Mouse (Mus musculus): ENCODE data around the gene Rreb1. TPM values are rescaled to one million over a fixed set of nuclear protein-coding genes. Genes with fewer than 3 reads are reported as not detected.
A peak's percentile ranks its signal among the peaks of the same experiment; 100 is the strongest.

The Rreb1 gene
- total RNA-seq, 2 experiments from 2014 or later: 20.7 to 25.4 TPM

DNA sequence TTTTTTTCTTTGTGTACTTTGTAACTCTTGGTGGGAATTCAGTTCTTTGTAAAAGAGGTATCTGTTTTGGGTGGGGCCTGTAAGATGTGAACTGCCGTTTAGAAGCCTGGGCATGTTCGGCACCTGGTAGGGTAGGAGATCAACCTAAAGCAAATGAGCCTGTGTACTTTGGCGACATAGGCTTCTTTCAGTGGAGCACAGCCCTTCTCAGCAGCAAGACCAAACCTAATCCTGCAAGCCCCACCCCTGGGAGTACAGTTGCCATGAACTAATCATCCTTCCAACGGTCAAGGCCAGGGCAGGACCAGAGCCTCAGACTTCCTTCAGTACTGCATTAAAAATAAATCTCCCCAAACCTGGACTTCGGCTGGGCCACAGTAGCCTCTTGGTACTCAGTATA is 101.4 kb downstream of the Rreb1 start:
- Histone ChIP-seq H3K27ac (peak overlapping the region; percentile 87), H3K4me3 (no peak overlapping the region)
- intact Hi-C loops (cut with DNase I): no loop called here
- TF ChIP-seq CTCF (IDR thresholded peaks at IDR 0.05): no peak
- no peak for DNase-seq

DNA sequence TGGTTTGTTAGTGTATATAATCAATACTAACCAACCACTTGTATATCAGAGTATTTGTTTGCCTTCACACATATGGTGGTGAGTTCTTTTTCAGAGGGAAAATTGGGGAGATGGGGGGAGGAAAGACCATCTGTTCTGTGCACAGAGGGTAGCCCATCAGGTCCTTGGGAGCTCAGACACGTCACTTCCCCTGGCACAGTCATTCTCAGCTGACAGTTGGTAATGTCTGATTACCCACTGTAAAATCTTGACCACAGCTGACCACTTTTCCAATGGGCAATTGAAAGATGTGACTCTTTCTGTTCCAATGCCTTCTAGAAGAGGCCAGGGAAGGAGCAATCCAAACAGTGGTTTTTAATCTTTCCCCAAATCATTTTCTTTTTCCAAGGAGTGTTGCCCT is 101.8 kb downstream of the Rreb1 start:
- DNase-seq: no peak
- H3K27ac ChIP-seq: peak overlapping the region; percentile 87
- TF ChIP-seq CTCF (IDR thresholded peaks at IDR 0.05): no peak
- intact Hi-C loops (cut with DNase I): loop anchor here (5.0 kb wide), 1 partner anchor 33 kb away; no protein-coding TSS in a partner anchor
- H3K4me3 ChIP-seq: peak overlapping the region; percentile 56; the same call in 1 of the 2 replicates

DNA sequence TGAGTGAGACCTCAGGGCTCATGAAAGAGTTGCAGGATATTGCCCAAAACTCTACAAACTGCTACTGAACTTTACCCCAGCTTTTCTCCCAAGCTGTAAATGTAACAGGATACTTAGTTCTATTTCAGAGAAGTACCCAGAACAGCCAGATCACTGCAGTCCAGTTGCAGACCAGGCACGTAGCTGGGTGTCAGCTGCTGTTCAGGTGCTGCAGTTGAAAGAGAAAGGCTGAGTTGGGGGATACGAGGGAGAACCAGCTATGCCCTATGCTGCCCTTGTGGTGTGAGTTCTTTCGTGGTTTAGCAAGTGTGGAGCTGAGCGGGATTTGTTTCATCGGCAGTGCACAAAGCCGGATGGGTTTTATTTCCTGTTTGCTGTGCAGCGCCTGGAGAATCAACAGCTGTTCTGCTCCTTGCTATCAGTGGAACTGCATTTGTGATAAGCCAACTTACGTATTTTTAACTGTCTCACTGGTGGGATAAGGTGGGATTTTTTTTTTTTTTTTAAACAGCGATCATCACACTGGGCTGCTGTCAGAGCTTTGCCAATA is 102.5 kb downstream of the Rreb1 start:
- intact Hi-C loops (cut with DNase I): loop anchor here (5.0 kb wide), 1 partner anchor 33 kb away; no protein-coding TSS in a partner anchor
- peak; percentile 36 for DNase-seq
- peak overlapping the region; percentile 56 for H3K4me3 ChIP-seq

DNA sequence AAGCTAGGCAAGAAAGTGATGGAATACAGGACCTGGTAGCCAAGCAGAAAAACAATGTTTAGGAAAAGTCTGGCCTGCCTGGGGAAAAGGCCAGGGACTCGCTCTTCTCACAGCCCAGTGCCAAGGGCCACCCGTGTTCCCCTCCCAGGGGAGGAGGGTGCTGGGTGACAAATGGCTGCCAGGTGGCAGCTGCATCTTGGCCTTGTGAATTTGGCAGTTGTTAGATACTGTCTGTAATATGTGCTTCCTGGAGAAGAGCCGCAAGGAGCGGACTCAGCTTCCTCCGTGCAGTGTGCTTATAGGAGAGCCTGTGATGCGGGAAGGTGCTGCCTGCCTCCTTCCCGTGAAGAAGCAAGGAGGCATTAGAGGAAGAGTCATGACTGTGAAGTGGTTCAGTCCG is 104.3 kb downstream of the Rreb1 start:
- peak overlapping the region; percentile 45 for H3K4me3 ChIP-seq
- peak; percentile 88 for DNase-seq
- peak overlapping the region; percentile 87 for H3K27ac ChIP-seq
- intact Hi-C loops (cut with DNase I): loop anchor here (5.0 kb wide), 1 partner anchor 35 kb away; no protein-coding TSS in a partner anchor
- TF ChIP-seq CTCF (IDR thresholded peaks at IDR 0.05): no peak

More for the DNA sequence above, 102.5 kb downstream of the Rreb1 start:
- no peak for TF ChIP-seq CTCF (IDR thresholded peaks at IDR 0.05)
- H3K27ac ChIP-seq: peak overlapping the region; percentile 87

DNA sequence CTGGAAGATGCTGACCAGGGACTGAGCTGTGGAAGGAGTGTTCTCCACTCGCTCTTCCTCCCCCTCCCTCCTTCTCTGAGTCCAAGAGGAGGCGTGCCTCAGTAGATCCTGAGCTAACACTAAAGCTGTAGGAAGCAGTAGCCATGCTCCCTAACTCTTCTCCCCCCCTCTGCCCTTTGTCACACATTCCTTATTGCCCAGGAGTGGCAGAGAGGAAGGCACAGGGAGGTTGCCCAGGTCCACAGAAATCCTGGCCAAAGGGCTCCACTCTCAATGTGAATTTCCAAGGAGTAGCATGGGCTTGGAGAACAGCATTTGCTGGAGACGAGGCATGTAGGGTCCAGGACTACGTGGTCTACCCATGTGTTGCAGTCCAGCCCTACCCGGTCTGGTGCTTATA is 104.8 kb downstream of the Rreb1 start:
- DNase-seq: no peak
- TF ChIP-seq CTCF (IDR thresholded peaks at IDR 0.05): no peak
- intact Hi-C loops (cut with DNase I): loop anchor here (5.0 kb wide), 1 partner anchor 36 kb away; no protein-coding TSS in a partner anchor
- Histone ChIP-seq H3K4me3 (peak overlapping the region; percentile 45), H3K27ac (peak overlapping the region; percentile 87)

DNA sequence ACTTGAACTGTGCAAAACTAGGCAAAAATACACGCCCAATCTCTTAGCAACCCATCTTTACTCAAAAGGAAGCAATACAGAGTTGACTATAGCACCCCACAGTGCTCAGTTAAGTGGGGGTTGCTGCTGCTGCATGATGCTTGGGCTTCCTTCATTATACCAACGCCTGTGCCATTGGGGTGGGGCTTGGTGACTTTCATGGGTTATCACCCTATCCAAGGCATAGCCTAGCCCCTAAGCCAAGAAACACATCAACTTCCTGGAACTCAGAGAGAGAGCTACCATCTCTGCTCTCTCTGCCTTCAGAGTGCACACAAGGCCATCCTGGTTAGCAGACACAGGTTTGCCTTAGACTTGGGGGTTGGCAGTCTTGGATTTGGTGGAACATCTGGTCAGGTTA is 107.2 kb downstream of the Rreb1 start:
- intact Hi-C loops (cut with DNase I): no loop called here
- DNase-seq: no peak
- Histone ChIP-seq H3K27ac (no peak overlapping the region), H3K4me3 (no peak overlapping the region)
- no peak for TF ChIP-seq CTCF (IDR thresholded peaks at IDR 0.05)

DNA sequence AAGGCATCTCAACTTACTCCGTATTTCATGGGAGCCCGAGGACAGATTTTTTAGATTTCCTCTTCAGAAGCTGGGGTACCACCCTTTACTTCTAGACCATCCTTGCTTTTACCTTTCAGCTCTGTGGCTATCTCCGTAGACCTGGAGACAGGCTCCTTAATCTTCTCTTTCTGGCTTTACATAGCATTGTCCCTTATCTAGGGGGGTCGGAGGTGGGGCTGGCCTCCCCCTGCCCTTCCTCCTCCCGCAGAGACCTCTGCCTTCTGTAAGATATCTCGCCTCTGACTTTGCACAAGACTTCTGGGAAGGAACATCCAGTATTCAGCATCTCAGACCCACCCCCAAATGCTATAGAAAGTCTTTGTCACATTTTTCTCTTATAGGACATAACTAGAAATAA is 107.8 kb downstream of the Rreb1 start:
- no peak for DNase-seq
- Histone ChIP-seq H3K4me3 (no peak overlapping the region), H3K27ac (no peak overlapping the region)
- no peak for TF ChIP-seq CTCF (IDR thresholded peaks at IDR 0.05)
- intact Hi-C loops (cut with DNase I): no loop called here

DNA sequence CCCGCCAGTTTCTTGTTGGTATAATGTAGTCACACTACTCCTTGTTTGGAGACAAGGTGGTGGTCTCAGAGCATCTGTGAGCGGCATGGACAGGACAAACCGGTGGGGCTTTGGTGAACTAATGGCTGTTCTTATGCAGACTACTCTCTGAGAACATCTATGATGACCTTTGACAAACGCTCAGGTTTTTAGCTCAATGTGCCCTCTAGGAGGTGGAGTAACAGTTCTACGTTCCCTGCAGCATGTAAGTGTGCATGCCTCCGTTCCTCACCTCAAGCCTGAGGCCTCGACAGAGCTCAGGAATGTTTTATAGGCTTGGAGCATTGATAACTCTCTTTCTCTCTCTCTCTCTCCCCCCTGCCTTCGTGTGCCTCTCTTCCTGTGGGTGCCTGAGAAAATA is 116.6 kb downstream of the Rreb1 start:
- DNase-seq: no peak
- no peak overlapping the region for H3K4me3 ChIP-seq
- H3K27ac ChIP-seq: no peak overlapping the region
- intact Hi-C loops (cut with DNase I): no loop called here
- TF ChIP-seq CTCF (IDR thresholded peaks at IDR 0.05): no peak

DNA sequence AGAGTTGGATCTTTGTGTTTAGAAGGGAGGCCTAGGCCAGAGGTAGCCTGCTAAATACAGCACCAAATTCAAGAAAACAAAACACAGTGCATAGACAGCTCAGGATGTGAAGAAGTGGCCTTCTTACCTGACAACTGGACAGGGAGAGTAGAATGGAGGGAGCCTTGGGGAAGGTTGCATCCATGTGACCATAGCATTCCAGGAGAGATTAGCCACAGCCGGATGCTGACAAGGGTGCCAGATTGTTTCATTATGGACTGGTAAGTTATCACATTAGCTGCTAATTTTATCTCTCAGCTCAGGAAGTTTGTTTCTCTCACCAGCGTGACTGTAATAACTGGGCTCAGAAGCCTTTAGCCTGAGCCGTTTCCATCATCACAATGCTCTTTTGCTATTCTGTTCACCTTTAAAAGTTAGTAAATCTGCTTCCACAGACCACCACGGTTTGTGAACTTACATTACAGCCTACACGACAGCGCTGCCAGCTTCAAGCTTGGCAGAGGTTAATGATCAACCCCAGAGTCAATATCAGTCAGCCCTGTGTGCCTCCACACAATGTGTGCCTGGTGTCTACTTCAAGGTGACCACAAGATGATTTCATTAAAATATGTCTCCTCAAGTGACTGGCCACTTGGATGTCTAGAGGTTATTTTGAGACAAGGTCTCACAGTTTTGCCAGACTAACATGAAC is 117.5 kb downstream of the Rreb1 start:
- intact Hi-C loops (cut with DNase I): no loop called here
- no peak overlapping the region for H3K4me3 ChIP-seq
- H3K27ac ChIP-seq: peak overlapping the region; percentile 53; the same call in 1 of the 2 replicates
- TF ChIP-seq CTCF (IDR thresholded peaks at IDR 0.05): no peak
- DNase-seq: no peak

DNA sequence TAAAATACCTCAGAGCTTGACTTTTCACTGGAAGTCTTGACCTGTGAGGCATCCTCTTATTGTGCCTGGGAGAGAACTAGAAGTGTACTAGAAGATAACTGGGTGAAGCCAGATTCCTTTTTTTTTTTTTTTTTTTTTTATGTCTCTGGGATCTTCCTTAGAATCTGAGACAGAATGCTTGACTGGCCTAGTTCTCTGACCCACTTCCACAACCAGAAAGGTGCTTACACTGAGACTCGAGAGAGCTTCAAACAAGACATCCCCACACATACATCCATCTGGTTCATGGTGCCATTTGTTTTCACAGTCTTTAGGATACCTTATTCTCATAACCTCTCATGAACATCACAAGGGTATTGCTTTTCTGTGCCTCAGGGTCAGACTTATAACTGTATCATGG is 118.2 kb downstream of the Rreb1 start:
- no peak overlapping the region for H3K4me3 ChIP-seq
- DNase-seq: no peak
- H3K27ac ChIP-seq: no peak overlapping the region
- intact Hi-C loops (cut with DNase I): no loop called here
- TF ChIP-seq CTCF (IDR thresholded peaks at IDR 0.05): no peak

DNA sequence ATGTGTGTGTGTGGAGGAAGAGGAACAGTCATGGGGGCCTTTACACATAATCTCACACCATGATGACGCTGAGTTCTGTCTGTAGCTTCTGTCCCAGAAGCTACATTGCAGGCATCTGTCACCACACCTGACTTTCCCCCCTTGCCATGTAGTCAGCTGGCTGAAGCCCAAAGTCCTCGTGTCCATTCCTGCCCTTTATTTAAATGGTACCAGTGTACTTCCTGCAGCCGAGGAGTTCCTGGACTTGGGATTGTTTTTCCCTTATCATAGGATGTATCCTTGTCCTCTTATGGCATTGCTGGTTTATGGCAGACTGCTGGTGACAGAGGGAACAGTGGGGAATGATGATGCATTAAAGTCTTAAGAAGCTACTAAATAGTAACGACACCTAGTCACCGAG is 120.6 kb downstream of the Rreb1 start:
- no peak for TF ChIP-seq CTCF (IDR thresholded peaks at IDR 0.05)
- DNase-seq: no peak
- H3K4me3 ChIP-seq: no peak overlapping the region
- no peak overlapping the region for H3K27ac ChIP-seq
- intact Hi-C loops (cut with DNase I): no loop called here

DNA sequence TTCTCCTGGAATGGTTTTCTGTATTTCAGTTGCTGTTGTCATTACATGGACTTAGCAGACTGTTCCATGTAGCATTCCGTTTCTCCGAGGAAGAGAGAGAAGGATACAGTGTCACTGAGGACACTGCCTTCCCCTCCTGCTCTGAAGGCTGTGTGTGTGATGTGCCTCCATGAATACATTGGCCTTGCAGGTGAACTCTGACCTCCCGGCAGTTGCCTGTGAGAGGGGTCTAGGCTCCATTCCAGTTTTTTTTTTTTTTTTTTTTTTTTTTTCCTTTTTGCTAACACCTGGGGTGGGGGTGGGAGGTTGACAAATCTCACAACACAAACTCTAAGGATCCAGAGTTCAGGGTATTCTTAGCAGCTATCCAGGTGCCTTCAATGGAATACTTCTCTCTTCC is 124.8 kb downstream of the Rreb1 start:
- Histone ChIP-seq H3K4me3 (no peak overlapping the region), H3K27ac (no peak overlapping the region)
- intact Hi-C loops (cut with DNase I): no loop called here
- TF ChIP-seq CTCF (IDR thresholded peaks at IDR 0.05): no peak
- no peak for DNase-seq

DNA sequence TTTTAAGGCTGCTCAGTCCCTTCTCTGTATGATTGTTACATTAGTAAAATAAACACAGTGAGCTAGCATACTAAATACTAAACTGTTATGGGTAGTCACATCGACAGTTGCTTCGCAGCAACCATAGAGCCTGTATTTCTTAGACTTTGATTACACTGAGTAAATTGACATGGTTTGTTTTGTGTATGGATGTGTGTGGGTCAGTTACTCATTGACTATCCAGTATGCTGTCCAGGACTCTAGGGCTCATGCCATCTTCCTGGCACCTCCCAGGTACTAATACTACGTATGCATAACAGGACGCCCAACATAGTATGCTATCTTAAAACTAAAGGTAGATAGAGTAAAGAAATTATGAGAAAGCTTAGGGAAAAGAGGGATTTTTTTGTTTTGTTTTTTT is 125.3 kb downstream of the Rreb1 start:
- Histone ChIP-seq H3K4me3 (no peak overlapping the region), H3K27ac (no peak overlapping the region)
- no peak for DNase-seq
- intact Hi-C loops (cut with DNase I): no loop called here
- no peak for TF ChIP-seq CTCF (IDR thresholded peaks at IDR 0.05)

DNA sequence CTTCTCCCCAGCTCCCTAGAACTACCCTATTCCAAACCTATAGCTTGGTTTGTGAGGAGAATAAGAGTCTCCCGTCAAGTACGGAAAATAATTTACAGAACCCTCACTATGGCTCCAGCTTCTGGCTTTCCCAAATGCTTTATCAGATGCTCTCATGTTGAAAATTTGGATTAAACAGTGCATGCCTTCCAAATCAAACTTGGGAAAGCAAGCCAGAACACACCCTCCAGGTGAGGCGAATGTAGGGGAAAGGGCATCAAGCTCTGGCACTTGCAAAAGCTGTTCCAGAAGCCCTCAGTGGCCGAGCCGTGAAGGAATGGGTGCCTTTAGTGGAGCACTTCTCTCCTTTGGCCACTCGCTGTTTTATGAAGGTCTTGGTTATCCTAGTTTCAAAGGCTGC is 126.2 kb downstream of the Rreb1 start:
- intact Hi-C loops (cut with DNase I): no loop called here
- H3K4me3 ChIP-seq: no peak overlapping the region
- TF ChIP-seq CTCF (IDR thresholded peaks at IDR 0.05): no peak
- H3K27ac ChIP-seq: no peak overlapping the region
- no peak for DNase-seq
